Mouse (Mus musculus) right cerebral cortex, adult 2 months (tissue): ENCODE data around the gene Arhgap17.

Source experiments
- DNase-seq, 2 experiments: peaks; one replicate each; pipeline ENCODE4 v3.0.0; 2021 to 2022; ENCODE audit warnings: low spot score in 2 of 2

The Arhgap17 gene

DNA sequence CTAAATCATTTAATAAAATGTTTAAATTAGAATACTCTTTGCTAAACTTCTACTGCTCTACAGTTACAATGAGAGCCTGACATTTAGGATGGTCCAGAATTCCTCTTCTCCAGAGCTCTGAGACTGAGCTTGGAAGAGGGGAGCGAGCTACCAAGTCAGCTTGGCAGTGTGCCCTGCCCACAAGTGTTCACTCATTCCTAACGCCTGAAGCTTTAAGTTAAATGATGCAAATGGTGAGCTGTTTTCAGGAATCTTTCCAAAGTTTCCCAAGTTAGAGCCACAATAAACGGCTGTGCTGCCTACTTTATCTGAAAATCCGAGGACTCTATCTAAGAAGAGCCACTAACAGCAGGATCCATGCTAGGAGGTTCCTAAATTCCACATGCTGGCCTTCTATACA lies 85.9 kb downstream of the Arhgap17 start:
- DNase-seq = peak; percentile 37 to 43

DNA sequence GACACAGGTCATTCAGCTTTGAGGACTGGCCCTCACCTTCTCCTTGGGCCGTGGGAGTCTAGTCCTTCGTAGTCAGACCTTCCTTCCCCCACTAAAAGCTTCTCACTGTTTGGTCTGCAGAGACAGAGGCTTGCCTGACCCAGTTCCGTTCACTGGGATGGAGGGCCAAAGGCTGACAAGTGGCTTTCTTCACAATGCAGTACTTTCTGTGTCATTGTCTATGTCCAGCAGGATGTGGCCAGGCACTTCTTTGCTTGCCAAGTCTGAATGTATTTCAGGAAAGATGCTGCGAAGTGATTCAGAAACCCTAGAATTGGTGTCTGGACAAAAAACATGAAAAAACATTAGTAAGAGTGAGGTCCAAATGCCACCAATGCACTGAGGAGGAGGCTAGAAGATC lies 89.9 kb downstream of the Arhgap17 start:
- no peak for DNase-seq

DNA sequence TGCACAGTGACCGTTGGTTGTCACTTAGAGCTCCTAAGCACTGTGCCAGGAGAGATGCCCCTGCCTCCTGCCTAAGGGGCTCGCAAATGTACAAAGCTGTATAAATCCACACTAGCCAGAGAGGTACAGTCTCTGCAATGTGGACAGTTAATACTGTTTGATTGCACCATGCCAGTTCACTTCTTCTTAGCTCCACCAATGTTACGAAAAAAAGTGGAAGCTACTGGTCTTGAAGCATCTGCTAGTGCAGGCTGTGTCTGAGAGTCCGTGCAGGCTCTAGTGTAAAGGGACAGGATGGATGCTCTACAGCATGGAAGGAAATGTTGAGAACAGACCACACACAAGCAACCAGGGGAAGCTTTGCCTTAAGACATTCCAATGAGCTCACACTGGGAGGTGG lies 93.1 kb downstream of the Arhgap17 start:
- no peak for DNase-seq

DNA sequence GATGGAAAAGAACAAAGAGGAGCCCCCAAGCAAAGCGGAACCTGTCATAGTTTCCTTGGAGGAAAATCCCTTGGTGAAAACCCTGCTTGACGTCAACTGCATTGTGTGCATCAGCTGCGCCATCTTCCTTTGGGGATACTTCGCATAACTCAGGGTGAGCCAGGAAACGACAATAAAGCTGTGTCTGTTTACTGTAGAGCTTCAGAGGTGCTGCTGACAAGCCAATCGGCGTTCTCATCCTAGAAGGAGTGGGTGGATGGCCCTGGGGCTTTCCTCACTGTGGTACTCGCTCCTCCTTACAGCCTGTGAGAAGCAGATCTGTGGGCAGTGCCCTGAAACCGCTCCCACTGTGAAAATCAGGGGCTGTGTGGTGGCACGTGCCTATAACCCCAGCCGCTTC lies 96.7 kb downstream of the Arhgap17 start:
- DNase-seq = no peak

DNA sequence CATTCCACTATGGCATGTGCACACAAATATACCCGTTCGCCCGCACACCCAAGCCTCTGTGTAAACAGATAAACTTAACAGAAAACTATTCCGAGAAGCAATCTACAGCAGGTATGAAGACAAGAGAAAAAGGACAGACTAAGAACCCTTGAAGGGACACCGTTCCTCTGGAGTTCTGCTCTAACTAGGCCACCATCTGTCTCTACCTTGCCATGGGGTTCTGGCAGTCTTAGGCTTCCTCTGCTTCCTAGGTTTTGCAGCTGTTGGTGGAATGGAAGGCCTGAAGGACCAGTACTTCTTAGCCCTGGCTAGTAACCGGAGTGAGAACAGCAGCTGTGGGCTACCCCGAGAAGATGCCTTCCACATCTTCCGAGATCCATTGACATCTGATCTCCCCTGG lies 111.6 kb downstream of the Arhgap17 start:
- no peak for DNase-seq

DNA sequence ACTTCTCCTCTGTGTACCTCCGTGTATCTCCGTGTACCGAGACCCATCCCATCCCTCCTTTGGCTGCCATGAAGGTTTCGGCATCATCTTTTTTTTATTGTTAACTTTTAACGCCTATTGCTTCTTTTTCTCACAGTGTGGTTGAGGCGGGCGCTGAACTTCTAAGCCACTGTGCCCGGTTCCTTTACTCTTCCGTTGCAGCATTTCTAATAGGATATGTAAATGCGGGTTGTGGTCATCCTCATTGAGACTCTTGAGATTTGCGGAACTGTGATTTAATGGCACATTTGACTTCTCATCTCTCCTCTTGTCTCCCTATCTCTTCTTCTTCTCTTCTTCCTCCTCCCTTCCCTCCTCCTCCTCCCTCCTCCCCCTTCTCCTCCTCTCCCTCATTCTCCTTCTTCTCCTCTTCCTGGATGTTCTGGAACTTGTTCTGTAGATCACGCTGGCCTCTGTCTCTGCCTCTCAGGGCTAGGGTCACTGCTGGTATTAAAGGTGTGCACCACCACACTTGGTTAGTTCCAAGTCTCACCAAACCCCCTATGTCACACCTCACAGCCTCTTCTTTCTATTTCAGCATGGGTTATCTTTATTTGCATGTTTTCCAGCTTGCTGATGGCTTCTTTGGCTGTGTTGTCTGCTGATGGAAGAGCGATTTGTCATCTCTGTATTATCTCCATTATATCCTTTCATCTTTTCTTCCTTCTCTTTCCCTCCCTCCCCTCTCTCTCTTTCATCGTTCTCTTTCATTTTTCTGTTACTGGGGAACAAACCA lies 115.3 kb downstream of the Arhgap17 start:
- no peak for DNase-seq

DNA sequence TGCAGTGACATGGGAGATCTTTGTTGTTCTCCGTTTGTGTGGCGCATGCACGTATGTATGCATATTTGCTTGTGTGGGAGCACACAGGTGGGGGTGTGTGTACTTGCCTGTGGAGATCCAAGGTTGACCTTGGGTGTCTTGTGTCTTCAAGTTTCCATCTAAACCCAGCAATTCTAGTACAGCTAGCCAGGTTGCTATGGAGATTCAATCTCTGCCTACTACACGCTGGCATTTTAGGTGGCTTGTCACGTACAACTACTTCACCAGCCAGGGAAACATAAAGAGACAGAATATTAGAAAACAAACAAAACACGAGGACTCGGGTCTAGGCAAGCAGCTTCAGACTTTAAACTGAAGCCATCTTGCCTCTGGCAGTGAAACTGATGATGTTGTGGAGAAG lies 116.3 kb downstream of the Arhgap17 start:
- no peak for DNase-seq

DNA sequence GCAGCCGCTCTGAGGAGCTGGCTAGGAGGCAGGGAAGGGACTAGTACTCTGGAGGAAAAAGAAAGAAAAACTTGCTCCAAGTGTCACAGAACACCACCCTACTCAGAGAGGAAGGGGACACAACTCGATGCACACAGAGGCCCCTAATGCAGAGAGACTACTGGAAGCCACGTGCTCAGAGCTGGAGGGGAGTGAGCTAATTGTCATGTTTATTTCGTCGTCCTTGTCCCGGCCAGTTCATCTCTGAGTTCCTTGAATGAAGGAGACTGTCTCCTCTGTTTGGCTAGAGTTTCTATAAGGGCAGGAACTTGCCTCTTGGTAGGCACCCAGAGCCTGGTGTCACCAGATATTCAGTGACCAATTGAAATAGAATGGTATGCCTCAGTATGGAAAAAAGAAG lies 118.4 kb downstream of the Arhgap17 start:
- no peak for DNase-seq

DNA sequence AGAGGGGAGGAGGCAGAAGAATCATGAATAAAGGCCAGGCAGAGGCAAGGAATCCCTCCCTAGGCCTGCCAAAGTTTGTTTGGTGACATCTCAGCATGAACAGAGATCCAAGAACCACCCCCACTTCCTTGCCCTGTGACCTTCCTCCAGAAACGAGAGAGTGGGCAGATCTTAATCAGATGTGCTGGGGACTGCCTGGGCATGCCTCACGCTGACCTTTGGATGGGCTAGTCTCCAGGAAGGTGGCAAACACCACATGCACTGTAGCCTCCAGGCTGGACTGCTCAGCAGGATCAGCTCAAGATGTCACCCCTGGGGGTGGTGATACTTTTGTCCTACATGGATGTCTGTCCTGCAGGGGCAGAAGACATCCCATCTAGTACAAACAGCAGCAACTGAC lies 121.5 kb downstream of the Arhgap17 start:
- DNase-seq = no peak

DNA sequence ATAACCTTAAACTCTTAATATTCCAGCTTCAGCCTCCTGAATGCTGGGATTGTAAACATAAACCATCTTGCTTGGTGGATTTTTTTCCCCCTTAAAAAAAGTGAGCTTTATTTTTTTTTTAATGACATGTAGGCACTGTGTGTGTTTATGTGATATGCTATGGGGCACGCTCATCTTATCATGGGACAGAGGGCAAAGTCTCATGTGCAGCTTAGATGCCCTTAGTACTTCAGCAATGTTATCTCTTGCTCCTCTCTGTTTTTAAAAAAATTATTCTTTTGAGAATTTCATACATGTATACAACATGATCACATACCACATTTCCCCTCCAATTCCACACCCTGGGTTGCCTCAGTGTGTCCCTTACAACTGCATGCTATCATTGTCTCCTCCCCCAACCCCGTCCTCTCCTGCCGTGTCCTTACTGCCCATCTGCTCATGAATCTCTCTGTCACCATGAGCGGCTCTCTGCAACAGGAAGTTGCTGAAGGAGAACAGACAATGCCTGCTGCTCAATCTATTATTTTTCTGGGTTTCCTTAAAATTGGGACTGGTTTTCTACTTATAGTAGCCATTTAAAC lies 123.1 kb downstream of the Arhgap17 start:
- no peak for DNase-seq

DNA sequence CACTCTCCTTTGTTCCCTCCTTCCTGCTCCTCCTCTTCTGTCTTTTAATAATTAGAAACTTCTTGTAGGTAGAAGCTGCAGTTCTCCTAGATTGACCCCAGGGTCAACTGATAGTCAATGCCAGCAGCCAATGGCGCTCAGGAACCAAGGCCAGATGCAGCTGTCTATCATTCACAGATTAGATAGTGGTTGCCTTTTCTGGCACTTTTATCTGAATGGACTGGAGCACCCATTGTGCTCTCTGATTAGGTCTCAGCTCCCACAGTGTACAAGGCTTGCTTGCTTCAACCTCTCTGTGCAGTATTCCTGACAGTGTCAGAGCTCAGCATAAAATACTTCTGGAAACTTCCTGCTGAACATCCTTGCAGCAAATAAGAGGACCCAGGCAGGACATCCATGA lies 124.9 kb downstream of the Arhgap17 start:
- DNase-seq = no peak

DNA sequence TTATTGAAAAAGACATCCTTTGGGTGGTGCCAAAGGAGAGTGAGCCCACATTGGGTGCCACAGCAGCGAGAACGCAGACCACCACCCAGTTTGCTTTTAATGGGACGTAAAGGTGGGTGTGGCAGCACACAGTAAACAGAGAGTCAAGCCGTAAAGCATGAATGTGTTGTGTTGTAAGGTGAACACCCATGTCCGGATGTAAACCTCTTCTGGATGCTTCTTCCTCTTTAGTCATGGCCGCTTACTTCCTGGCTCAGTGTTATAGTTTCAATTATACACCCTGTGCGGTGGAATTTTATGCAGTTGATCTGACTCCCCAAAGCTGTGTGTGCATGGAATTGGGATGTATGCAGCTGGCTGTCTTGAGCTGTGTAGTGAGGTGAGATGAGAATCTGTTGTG lies 127.5 kb downstream of the Arhgap17 start:
- DNase-seq = no peak

DNA sequence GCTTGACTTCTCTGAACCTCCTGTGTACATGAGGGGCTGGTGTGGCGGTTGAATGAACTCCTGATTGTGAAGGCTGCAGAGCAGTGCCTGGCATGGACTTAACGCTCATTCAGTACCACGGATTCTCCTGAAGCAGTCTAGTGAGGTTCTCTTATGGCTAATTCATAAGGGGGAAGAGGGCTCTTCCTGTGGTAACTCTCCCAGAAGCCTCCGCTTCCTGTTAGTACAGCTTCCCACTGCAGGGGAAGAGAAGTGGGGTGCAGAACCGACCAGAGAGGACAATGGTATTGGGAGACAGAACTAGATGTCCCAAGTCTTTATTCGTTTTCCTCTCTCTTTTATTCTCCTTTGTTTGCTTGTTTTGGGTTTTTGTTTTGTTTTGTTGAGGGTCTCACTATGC lies 129.7 kb downstream of the Arhgap17 start:
- DNase-seq = no peak

DNA sequence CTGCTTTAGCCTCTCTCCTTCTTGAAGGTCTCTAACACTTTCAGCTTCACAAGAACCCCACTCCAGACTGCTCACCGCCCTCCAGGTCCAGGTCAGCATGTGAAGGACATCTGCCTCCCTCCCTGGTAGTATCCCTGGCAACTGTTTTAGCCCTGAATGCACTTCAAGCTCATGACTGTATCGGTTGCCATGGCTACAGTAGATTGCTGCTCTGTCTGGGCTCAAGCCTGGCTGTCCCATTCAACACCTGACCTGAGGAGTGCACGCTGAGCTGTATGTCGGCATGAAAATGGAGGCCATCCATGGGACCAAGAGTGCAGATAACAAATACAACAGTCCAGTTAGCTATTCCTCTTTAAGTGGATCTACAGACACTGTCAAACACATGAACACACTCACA lies 131.1 kb downstream of the Arhgap17 start:
- no peak for DNase-seq

DNA sequence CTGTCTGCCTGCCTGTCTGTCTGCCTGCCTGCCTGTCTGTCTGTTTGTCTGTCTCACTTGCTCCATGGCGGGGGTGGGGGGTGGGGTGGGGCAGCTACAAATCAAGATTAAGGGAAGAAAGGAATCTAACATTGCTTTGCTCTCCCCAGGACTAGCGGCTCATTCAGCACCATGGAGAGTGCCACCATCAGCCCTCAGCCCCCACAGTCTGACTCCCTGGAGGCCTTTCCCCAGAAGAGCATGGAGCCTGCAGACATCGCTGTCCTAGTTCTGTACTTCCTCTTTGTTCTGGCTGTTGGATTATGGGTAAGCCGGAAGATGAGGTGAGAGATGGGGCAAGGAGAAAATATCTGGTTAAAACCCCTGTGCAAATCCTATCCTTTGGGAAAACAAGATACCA lies 134.3 kb downstream of the Arhgap17 start:
- no peak for DNase-seq
